Mouse (Mus musculus) forebrain, embryonic 10.5 days (tissue): ENCODE results near the gene Cuedc1. TPM values are rescaled to one million over a fixed set of nuclear protein-coding genes. Genes with fewer than 3 reads are reported as not detected.
A peak's percentile ranks its signal among the peaks of the same experiment; 100 is the strongest.

Experiments used
- DNase-seq: peaks from one replicate; pipeline ENCODE4 v3.0.0-alpha.2; 2017; ENCODE audit warnings: low spot score; ENCODE audit errors: extremely low spot score
- H3K27ac ChIP-seq: fragments of 300-500 bp; sonication (generic); 2 replicates; pipeline ENCODE4 v1.5.1; 2016; ENCODE audit warnings: mild to moderate bottlenecking
- H3K27me3 ChIP-seq: fragments of 300-500 bp; sonication (generic); 2 replicates; pipeline ENCODE4 v1.6.1; 2016; ENCODE audit warnings: mild to moderate bottlenecking; ENCODE audit not compliant: poor library complexity, severe bottlenecking
- H3K36me3 ChIP-seq: fragments of 300-500 bp; sonication (generic); replicated peaks from 2 replicates; pipeline ENCODE4 v1.6.1; 2016; ENCODE audit warnings: mild to moderate bottlenecking, moderate library complexity
- H3K4me1 ChIP-seq: fragments of 300-500 bp; sonication (generic); 2 replicates; pipeline ENCODE4 v1.6.1; 2016
- H3K4me3 ChIP-seq: fragments of 300-500 bp; sonication (generic); 2 replicates; pipeline ENCODE4 v1.5.1; 2016; ENCODE audit warnings: mild to moderate bottlenecking, moderate library complexity
- H3K9me3 ChIP-seq: fragments of 300-500 bp; sonication (generic); 2 replicates; pipeline ENCODE4 v1.6.1; 2016; ENCODE audit warnings: mild to moderate bottlenecking, moderate library complexity
- WGBS: fragments of 180-500 bp; shearing (Covaris S2); methylation state at CpG from one replicate; pipeline ENCODE4 v1.1.7; 2016; 5-methylcytosine and 5-hydroxymethylcytosine counted together
- polyA plus RNA-seq: library from polyadenylated mRNA; unstranded; fragments of >200 nt; fragmentation: Nextera tagmentation; extraction: Ambion mirVana; gene quantifications from 2 replicates; pipeline ENCODE4 v1.2.1, GENCODE M21; 2016

The Cuedc1 gene
- polyA plus RNA-seq, 1 experiment from 2014 or later, result 24.9 TPM

DNA sequence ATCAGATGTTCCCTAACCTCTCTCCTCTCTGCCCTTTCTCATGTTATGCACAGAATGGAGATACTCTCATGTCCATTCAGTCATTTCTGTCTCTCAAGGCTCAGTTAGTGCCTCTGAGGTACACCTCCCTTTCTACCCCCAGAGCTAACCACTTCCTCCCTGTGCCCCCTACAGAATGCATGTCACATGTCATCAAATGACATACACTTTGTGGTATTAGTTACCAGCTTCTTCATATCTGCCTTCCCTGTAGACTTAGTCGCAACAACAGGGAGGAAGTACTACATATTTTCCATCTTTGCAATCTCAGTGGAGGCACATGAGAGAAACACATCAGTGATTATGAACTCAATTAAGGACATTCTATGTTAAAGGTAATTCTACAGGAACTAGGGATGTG is 5.9 kb upstream of the Cuedc1 start:
- DNase-seq, result no peak
- Histone ChIP-seq H3K4me1 (peaks cover 29% of the 10 kb centered on the region), H3K36me3 (no peaks in the 10 kb centered on the region), H3K9me3 (no peaks in the 10 kb centered on the region), H3K27ac (no peak overlapping the region), H3K27me3 (0 out of 2 replicates have a peak, but pooled peaks cover 6% of the 10 kb centered on the region), H3K4me3 (no peak overlapping the region)
- WGBS, result 88% methylated on average over 1 of the region's 1 CpGs

DNA sequence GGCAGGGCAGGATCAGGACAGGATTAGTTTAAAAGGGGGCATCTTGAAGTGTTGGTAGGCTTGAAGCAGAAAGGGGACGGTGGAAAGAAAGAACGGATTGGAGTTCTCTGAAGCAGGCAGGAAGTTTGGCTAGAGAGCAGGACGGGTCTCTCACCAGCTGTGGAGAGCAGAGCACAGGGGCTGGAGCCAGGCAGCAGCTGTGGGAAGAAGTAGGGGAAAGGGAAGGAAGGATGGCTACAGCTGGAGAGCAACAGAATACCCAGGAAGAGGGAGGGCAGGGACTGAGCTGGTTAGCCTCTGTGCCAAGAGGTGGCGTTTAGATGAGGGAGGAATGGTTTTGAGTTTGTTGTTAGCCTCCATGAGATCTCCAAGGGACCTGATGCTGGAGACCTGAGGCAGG is 685 bp upstream of the Cuedc1 start:
- no peaks in the 10 kb centered on the region for H3K9me3 ChIP-seq
- peaks cover 9% of the 10 kb centered on the region for H3K36me3 ChIP-seq
- DNase-seq, result no peak
- H3K4me1 ChIP-seq, result peaks cover 55% of the 10 kb centered on the region
- H3K27me3 ChIP-seq, result peaks cover 22% of the 10 kb centered on the region
- WGBS, result 29% methylated on average over 4 of the region's 4 CpGs
- H3K27ac ChIP-seq, result peak overlapping the region; percentile 48; the same call in 1 of the 2 replicates
- peak overlapping the region; percentile 7; the same call in 1 of the 2 replicates for H3K4me3 ChIP-seq

DNA sequence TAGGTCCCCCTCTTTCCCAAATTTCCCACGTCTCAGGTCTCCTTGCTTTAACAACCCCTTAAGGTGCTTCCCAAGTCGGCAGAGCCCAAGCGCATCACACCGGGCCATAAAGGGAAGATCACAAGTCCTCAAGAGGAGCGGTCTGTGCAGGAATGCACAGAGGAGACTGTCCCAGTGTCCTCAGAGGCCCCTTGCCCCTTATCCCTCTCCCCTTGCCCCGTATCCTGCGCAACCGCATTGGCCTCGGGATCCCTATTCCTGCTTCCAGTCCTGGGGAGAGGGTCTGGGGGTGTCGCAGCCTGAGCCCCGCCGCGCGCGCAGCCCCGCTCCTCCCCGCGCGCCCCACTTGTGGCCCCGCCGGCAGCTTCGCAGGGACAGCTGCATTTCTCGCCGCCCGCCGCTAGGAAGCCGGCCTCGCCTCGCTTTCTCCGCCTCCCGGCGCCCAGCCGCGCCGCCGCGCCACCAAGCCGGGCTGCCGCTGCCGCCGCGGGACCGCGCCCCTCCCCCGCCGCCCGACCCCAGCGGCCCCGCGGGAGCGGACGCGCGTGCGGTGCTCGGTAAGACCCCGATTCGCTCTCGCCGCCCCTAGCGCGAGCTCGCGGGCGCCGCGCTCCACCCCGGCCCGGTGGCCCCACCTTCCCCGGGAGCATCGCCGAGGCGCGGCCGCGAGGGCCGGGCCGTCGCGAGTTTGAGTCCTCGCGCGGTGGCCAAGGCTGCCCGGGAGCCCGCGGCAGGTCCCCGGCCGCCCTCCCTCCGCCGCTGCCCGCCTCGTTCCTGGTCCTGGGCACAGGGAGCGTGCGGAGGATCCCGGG is 1.1 kb downstream of the Cuedc1 start:
- H3K4me3 ChIP-seq, result peak overlapping the region; percentile 97
- peaks cover 22% of the 10 kb centered on the region for H3K27me3 ChIP-seq
- DNase-seq, result peak; percentile 78
- no peaks in the 10 kb centered on the region for H3K9me3 ChIP-seq
- H3K4me1 ChIP-seq, result peaks cover 63% of the 10 kb centered on the region
- under 1% methylated on average over 95 of the region's 95 CpGs for WGBS
- peak overlapping the region; percentile 100 for H3K27ac ChIP-seq
- peaks cover 23% of the 10 kb centered on the region for H3K36me3 ChIP-seq

- H3K4me1 ChIP-seq, result peaks cover 69% of the 10 kb centered on the region
- 0% methylated on average over 38 of the region's 38 CpGs for WGBS
- no peaks in the 10 kb centered on the region for H3K9me3 ChIP-seq
- H3K4me3 ChIP-seq, result peak overlapping the region; percentile 97
- H3K27ac ChIP-seq, result peak overlapping the region; percentile 100
- peaks cover 22% of the 10 kb centered on the region for H3K27me3 ChIP-seq
- peaks cover 23% of the 10 kb centered on the region for H3K36me3 ChIP-seq
- peak; percentile 67 for DNase-seq
Measured at GRCm38 (mm10) chr11:88099599-88100023, 1.8 kb downstream of the Cuedc1 start.

GRCm38 (mm10) chr11:88100170-88100569 is 2.3 kb downstream of the Cuedc1 start:
- Histone ChIP-seq H3K9me3 (no peaks in the 10 kb centered on the region), H3K27me3 (peaks cover 22% of the 10 kb centered on the region), H3K4me1 (peaks cover 70% of the 10 kb centered on the region), H3K36me3 (peaks cover 23% of the 10 kb centered on the region), H3K27ac (peak overlapping the region; percentile 100), H3K4me3 (peak overlapping the region; percentile 97)
- 35% methylated on average over 4 of the region's 4 CpGs for WGBS
- DNase-seq, result no peak

DNA sequence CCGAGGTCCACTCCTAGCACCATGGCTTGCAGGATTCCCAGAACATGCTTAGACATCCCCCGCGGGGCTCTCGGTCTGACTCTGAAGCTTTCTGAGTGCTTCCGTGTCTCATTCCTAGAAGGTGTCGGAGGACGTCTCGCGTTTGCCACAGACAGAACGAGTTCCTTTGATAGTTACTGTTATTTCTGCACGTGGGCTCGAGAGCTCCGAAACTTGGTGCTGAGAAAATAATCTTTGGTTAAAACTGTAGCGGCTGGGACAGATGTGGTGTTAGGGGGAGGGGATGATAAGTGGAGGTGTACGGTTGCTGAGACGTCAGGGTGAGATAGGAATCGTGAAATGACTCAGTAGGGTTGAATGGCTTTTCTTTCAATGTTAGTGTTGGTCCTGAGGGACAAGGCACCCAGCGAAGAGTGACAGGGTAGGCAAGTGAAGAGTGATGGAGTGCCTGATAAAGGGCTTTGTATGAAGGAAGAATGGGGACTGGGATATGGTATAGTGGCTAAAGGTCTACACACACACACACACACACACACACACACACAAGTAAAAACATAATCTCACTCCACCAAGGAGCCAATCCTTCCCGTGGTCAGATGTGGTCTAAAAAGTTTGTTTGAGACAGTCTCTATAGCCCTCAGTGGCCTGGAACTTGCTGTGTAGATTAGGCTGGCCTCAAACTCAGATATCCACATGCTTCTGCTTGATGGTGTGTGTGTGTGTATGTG is 5.5 kb downstream of the Cuedc1 start:
- Histone ChIP-seq H3K4me3 (no peak overlapping the region), H3K27ac (no peak overlapping the region), H3K4me1 (peaks cover 82% of the 10 kb centered on the region), H3K36me3 (peaks cover 23% of the 10 kb centered on the region), H3K27me3 (peaks cover 1% of the 10 kb centered on the region), H3K9me3 (no peaks in the 10 kb centered on the region)
- no peak for DNase-seq
- 94% methylated on average over 19 of the region's 19 CpGs for WGBS

- Histone ChIP-seq H3K4me3 (no peak overlapping the region), H3K27ac (no peak overlapping the region), H3K4me1 (peaks cover 74% of the 10 kb centered on the region), H3K9me3 (no peaks in the 10 kb centered on the region), H3K27me3 (no peaks in the 10 kb centered on the region), H3K36me3 (peaks cover 26% of the 10 kb centered on the region)
- 87% methylated on average over 6 of the region's 6 CpGs for WGBS
- DNase-seq, result no peak
Measured at GRCm38 (mm10) chr11:88105494-88106291, 7.8 kb downstream of the Cuedc1 start.

GRCm38 (mm10) chr11:88106292-88106554 is 8.4 kb downstream of the Cuedc1 start:
- Histone ChIP-seq H3K4me1 (peaks cover 73% of the 10 kb centered on the region), H3K27me3 (no peaks in the 10 kb centered on the region), H3K27ac (no peak overlapping the region), H3K4me3 (no peak overlapping the region), H3K9me3 (no peaks in the 10 kb centered on the region), H3K36me3 (peaks cover 25% of the 10 kb centered on the region)
- WGBS, result 82% methylated on average over 8 of the region's 8 CpGs
- no peak for DNase-seq

GRCm38 (mm10) chr11:88107365-88107764 is 9.5 kb downstream of the Cuedc1 start:
- DNase-seq, result no peak
- Histone ChIP-seq H3K36me3 (peaks cover 15% of the 10 kb centered on the region), H3K4me1 (peaks cover 73% of the 10 kb centered on the region), H3K27ac (peak overlapping the region; percentile 48; the same call in 1 of the 2 replicates), H3K4me3 (no peak overlapping the region), H3K9me3 (no peaks in the 10 kb centered on the region), H3K27me3 (no peaks in the 10 kb centered on the region)
- 85% methylated on average over 4 of the region's 4 CpGs for WGBS

DNA sequence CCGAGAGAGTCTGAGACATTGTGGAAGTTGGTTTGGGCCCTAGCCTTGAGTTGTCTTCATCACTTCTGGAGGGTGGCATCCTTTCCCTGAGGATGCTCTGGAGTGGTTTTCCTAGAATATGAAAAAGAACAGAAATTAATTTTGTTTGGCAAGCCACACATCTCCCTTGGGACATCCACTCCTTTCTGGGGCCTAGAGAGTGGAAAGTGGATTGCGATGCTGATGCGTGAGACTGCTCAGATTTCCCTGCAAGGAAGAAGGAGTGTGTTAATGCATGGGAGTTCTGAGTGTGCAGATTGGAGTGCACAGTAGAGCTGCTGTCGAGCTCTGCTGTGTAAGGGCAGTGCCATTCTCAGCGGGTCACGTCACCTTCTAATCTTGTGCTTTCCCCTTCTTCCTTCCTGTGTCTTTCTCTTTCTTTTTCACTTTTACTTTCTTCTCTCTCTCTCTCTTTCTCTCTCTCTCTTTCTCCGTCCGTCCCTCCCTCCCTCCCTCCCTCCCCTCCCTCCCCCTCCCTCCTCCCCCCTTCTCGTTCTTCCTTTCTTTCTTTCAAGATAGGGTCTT is 12.3 kb downstream of the Cuedc1 start:
- Histone ChIP-seq H3K4me1 (peaks cover 86% of the 10 kb centered on the region), H3K4me3 (no peak overlapping the region), H3K27me3 (no peaks in the 10 kb centered on the region), H3K36me3 (0 out of 2 replicates have a peak, but pooled peaks cover 3% of the 10 kb centered on the region), H3K27ac (0 out of 2 replicates have a peak overlapping the region, but pooled peaks have one; percentile 17), H3K9me3 (no peaks in the 10 kb centered on the region)
- 75% methylated on average over 9 of the region's 9 CpGs for WGBS
- no peak for DNase-seq

DNA sequence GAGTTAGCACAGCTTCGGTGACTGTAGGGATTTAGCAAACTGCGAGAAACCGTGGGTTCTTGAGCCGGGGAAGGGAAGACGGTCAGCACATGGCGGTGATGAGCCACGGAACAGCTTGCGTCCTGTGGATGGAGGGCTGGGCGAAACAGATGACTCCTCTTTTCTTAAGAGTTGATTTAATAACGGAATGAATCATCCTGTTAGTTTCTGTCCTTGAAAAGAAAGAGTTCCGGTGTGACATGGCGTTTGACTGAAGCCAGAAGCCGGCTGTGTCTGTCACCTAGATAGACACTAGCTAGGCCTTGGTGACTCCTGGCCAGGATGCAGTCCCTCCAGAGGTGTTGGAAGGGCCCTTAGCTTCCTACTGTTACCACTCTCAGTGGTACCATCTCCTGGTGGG is 14.2 kb downstream of the Cuedc1 start:
- Histone ChIP-seq H3K4me3 (no peak overlapping the region), H3K4me1 (peaks cover 89% of the 10 kb centered on the region), H3K27me3 (no peaks in the 10 kb centered on the region), H3K27ac (peak overlapping the region; percentile 52), H3K9me3 (no peaks in the 10 kb centered on the region), H3K36me3 (0 out of 2 replicates have a peak, but pooled peaks cover 7% of the 10 kb centered on the region)
- no peak for DNase-seq
- 58% methylated on average over 13 of the region's 13 CpGs for WGBS

- Histone ChIP-seq H3K4me3 (no peak overlapping the region), H3K27ac (no peak overlapping the region), H3K9me3 (no peaks in the 10 kb centered on the region), H3K36me3 (0 out of 2 replicates have a peak, but pooled peaks cover 7% of the 10 kb centered on the region), H3K27me3 (no peaks in the 10 kb centered on the region), H3K4me1 (peaks cover 89% of the 10 kb centered on the region)
- WGBS, result 86% methylated on average over 7 of the region's 7 CpGs
- no peak for DNase-seq
Measured at GRCm38 (mm10) chr11:88112677-88113333, 14.9 kb downstream of the Cuedc1 start.
